Mouse (Mus musculus) heart, adult 2 months (tissue): ENCODE data around the gene Rab6b.

ENCODE experiments used
- CTCF ChIP-seq: fragments of 200-600 bp; IDR thresholded peaks from 2 replicates; pipeline ENCODE4 v1.8.1; 2022; ENCODE audit warnings: antibody characterized with exemption, mild to moderate bottlenecking, moderate library complexity
- EP300 ChIP-seq: fragments of 200-500 bp; IDR thresholded peaks from 2 replicates; pipeline ENCODE4 v1.6.1; 2011; ENCODE audit warnings: low read depth, low read length, control low read depth; ENCODE audit not compliant: insufficient read depth
- POLR2A ChIP-seq: fragments of 200-500 bp; IDR thresholded peaks from 2 replicates; pipeline ENCODE4 v1.6.1; 2011; ENCODE audit warnings: mild to moderate bottlenecking, low read depth, low read length, control low read depth; ENCODE audit not compliant: insufficient read depth

DNA sequence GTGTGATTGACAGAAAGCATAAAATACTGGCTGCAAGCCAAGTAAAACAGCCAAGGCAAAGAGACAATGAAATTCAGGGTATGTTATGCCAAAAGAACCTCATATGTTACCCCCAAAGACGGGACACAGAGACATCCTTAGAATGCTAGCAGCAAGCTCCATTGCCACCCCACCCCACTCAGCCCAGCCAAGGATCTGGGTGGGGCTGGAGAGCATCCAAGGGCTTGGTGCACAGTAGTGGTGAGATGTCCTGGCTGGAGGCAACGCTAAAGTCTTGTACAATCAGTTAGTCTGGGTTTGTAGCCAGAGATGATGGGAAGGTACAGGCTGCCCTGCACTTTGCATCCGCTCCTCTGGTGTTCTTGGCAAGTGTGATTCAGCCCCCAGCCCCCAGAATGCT, 68.7 kb downstream of the Rab6b start:
- TF ChIP-seq POLR2A = no peak
- no peak for TF ChIP-seq CTCF
- no peak for TF ChIP-seq EP300
